Mouse (Mus musculus) MN1 (cell line): Measurements from ENCODE around the gene Ryr1.
"Not testable (repeated sequence)": the region's sequence is repeated elsewhere in the genome, so short reads cannot be mapped to it uniquely, and the experiment has no call there.

Source experiments
- DNase-seq: peaks from one replicate; pipeline ENCODE4 v3.0.0-alpha.2; 2016; ENCODE audit warnings: low spot score

Ryr1 gene

GRCm38 (mm10) chr7:29079419-29079950 lies 45.5 kb downstream of the Ryr1 start:
- DNase-seq, result no peak

GRCm38 (mm10) chr7:29076977-29077376 lies 48.0 kb downstream of the Ryr1 start:
- DNase-seq, result no peak

GRCm38 (mm10) chr7:29075208-29075607 lies 49.8 kb downstream of the Ryr1 start:
- DNase-seq, result no peak

GRCm38 (mm10) chr7:29072689-29073088 lies 52.3 kb downstream of the Ryr1 start:
- DNase-seq, result no peak

- no peak for DNase-seq
Measured at GRCm38 (mm10) chr7:29071169-29071891, 53.6 kb downstream of the Ryr1 start.

GRCm38 (mm10) chr7:29070364-29071168 lies 54.4 kb downstream of the Ryr1 start:
- DNase-seq, result no peak

GRCm38 (mm10) chr7:29067758-29068157 lies 57.2 kb downstream of the Ryr1 start:
- DNase-seq, result no peak

- DNase-seq, result not testable (repeated sequence)
Measured at GRCm38 (mm10) chr7:29063476-29063875, 61.5 kb downstream of the Ryr1 start.

- peak; percentile 24 for DNase-seq
Measured at GRCm38 (mm10) chr7:29061522-29062037, 63.4 kb downstream of the Ryr1 start.

GRCm38 (mm10) chr7:29059445-29059844 lies 65.5 kb downstream of the Ryr1 start:
- DNase-seq, result no peak

- DNase-seq, result no peak
Measured at GRCm38 (mm10) chr7:29052821-29053220, 72.2 kb downstream of the Ryr1 start.

- peak; percentile 25 for DNase-seq
Measured at GRCm38 (mm10) chr7:29050797-29051196, 74.2 kb downstream of the Ryr1 start.

- DNase-seq, result no peak
Measured at GRCm38 (mm10) chr7:29048615-29049014, 76.4 kb downstream of the Ryr1 start.

- DNase-seq, result no peak
Measured at GRCm38 (mm10) chr7:29048070-29048469, 76.9 kb downstream of the Ryr1 start.

GRCm38 (mm10) chr7:29046533-29046932 lies 78.4 kb downstream of the Ryr1 start:
- DNase-seq, result no peak

GRCm38 (mm10) chr7:29044302-29044701 lies 80.7 kb downstream of the Ryr1 start:
- no peak for DNase-seq

- no peak for DNase-seq
Measured at GRCm38 (mm10) chr7:29043674-29044057, 81.3 kb downstream of the Ryr1 start.

GRCm38 (mm10) chr7:29043016-29043673 lies 81.8 kb downstream of the Ryr1 start:
- DNase-seq, result peak; percentile 58

GRCm38 (mm10) chr7:29041194-29041593 lies 83.8 kb downstream of the Ryr1 start:
- no peak for DNase-seq

- peak; percentile 51 for DNase-seq
Measured at GRCm38 (mm10) chr7:29039985-29040661, 84.9 kb downstream of the Ryr1 start.

GRCm38 (mm10) chr7:29039604-29039984 lies 85.4 kb downstream of the Ryr1 start:
- DNase-seq, result peak; percentile 92

- no peak for DNase-seq
Measured at GRCm38 (mm10) chr7:29037261-29037660, 87.7 kb downstream of the Ryr1 start.
